Mouse (Mus musculus) spleen, postnatal 4 days (tissue): ENCODE data around the gene Gm7978.
"Not testable (repeated sequence)": the region's sequence is repeated elsewhere in the genome, so short reads cannot be mapped to it uniquely, and the experiment has no call there.

Source experiments
- DNase-seq, 2 experiments: peaks; one replicate each; pipeline ENCODE4 v3.0.0; 2022; ENCODE audit warnings: low spot score in 2 of 2

Gene Gm7978

DNA sequence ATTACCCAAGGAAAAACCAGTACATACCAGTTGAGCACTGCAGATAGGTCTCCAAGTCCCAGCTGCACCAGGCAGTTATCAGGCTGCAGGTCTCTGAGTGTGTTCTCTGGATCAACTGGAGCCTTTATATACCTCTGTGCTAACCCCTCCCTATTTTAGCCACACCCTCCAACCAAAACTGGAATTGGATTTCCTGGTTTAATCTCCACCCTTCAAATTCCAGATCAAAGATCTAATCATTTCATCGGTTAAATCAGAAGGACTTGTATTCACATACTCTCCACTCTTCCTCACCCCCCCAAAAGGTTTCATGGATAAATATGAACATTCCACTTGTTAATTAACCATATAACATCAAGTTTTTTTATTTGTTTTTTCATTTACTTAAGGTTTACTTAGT is at the start of gene Gm7978:
Gm7978 (minus strand) TSS at position 101 of the 400 bp plus-strand sequence.
- DNase-seq = not testable (repeated sequence)

GRCm38 (mm10) chr5:95775690-95776089 is 39.7 kb upstream of the Gm7978 start, which contains the start of gene E330014E10Rik:
TSS of gene E330014E10Rik (plus strand) at chr5:95775990.
- DNase-seq = not testable (repeated sequence)

DNA sequence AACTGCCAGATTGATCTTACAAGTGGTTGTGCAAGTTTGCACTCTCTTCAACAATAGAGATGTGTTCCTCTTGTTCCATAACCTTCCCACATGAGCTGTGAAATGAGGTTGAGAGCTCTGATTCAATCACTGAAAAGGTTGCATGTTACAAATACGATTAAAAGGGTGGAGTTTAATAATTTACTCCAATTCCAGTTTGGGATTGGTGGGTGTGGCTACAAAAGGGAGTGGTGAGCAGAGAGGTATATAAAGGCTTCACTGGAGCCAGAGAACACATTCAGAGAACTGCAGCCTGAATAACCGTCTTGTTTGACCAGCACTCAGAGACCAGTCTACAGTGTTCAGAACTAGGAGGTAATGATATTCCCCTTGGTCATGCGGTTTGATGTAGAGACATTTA is 5.7 kb upstream of the Gm7978 start, which contains the start of gene Gm7982:
Gm7982 (plus strand) TSS at position 301 of the 400 bp plus-strand sequence.
- DNase-seq = not testable (repeated sequence)
